Comparison of ENCODE assay signal across 8 mouse cellular contexts in the genomic region with DNA sequence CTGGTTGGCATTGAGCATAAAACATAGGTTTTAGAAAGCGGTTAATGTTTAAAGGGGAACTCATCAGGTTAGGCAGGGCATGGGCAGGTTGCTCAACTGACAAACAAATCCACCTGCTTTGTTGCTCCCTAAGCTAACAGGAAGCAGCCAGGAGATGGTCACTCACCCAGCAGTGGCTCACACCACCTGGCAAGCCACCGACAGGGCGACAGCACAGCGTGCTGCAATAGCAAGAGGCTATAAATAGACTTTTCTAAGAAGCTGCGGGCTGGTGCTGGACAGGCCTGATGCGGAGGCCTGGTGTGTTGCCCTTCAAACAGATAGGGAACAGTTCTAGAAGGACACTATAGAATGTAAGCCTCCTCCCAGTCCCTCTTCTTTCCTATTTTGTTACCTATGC.
DNase-seq lines count a peak whose midpoint lies in the region; ATAC-seq and TF ChIP-seq lines count a peak whose summit lies in the region.

No protein-coding gene starts in this region.

- TF ChIP-seq EP300 in stomach, postnatal 0 days (optimal IDR thresholded peaks at IDR 0.05), result no peak

- TF ChIP-seq CTCF in kidney, adult 2 months (conservative IDR thresholded peaks at IDR 0.05; ENCODE audit: insufficient read depth, insufficient read length, low read depth, low read length), result no peak
- TF ChIP-seq CTCF in stomach, postnatal 0 days (IDR thresholded peaks at IDR 0.05; ENCODE audit: low read depth), result no peak

- no peak; the same call in 1 of the 2 replicates for ATAC-seq in heart, embryonic 13.5 days (ENCODE audit: extremely low read depth, insufficient number of reproducible peaks, low FRiP score, low TSS enrichment)
- ATAC-seq in liver, embryonic 11.5 days (replicated peaks; ENCODE audit: low FRiP score), result peak; percentile 51
- ATAC-seq in stomach, postnatal 0 days (ENCODE audit: low FRiP score, low TSS enrichment), result peak; percentile 78
- no peak for ATAC-seq in monocyte, adult 5-6 weeks (replicated peaks; ENCODE audit: insufficient number of reproducible peaks, low FRiP score, low TSS enrichment, poor library complexity, severe bottlenecking)

- H3K4me1 ChIP-seq in kidney, adult 2 months (ENCODE audit: control insufficient read depth, insufficient read depth, low read length), result no peaks in the 10 kb centered on the region
- H3K4me1 ChIP-seq in heart, embryonic 13.5 days, result peaks cover 38% of the 10 kb centered on the region
- peaks cover 11% of the 10 kb centered on the region for H3K4me1 ChIP-seq in liver, embryonic 11.5 days (replicated peaks; ENCODE audit: control insufficient read depth, insufficient read depth, low read length)
- 0 out of 2 replicates have a peak, but pooled peaks cover 7% of the 10 kb centered on the region for H3K4me1 ChIP-seq in stomach, postnatal 0 days (replicated peaks; ENCODE audit: control insufficient read depth, insufficient read depth)

- DNase-seq in kidney, adult 2 months, result peak; percentile 7
- no peak for DNase-seq in kidney, postnatal 14 days
- DNase-seq in liver, embryonic 11.5 days (ENCODE audit: low spot score), result no peak
- peak; percentile 64 for DNase-seq in stomach, postnatal 0 days (ENCODE audit: low spot score)
- DNase-seq in T-cell, adult 2 months (ENCODE audit: low spot score), result no peak
- DNase-seq in right cerebral cortex, postnatal 10 days (ENCODE audit: low spot score in 2 of 2), result no peak

- no peak overlapping the region for H3K4me3 ChIP-seq in kidney, adult 2 months (ENCODE audit: insufficient read depth, low read depth, low read length)
- no peak overlapping the region for H3K4me3 ChIP-seq in heart, embryonic 13.5 days
- H3K4me3 ChIP-seq in liver, embryonic 11.5 days (ENCODE audit: low read depth, low read length), result no peak overlapping the region
- no peak overlapping the region for H3K4me3 ChIP-seq in stomach, postnatal 0 days (ENCODE audit: low read depth, low read length)

- 38% methylated on average over 6 of the region's 6 CpGs for WGBS in kidney, adult 2 months
- WGBS in heart, embryonic 13.5 days, result 29% methylated on average over 6 of the region's 6 CpGs
- 24% methylated on average over 6 of the region's 6 CpGs for WGBS in liver, embryonic 11.5 days
- 31% methylated on average over 6 of the region's 6 CpGs for WGBS in stomach, postnatal 0 days

- no peak overlapping the region for H3K27ac ChIP-seq in kidney, adult 2 months (ENCODE audit: insufficient read depth, low read depth, low read length)
- H3K27ac ChIP-seq in heart, embryonic 13.5 days (replicated peaks), result peak overlapping the region; percentile 81
- peak overlapping the region; percentile 43; the same call in 1 of the 2 replicates for H3K27ac ChIP-seq in liver, embryonic 11.5 days (ENCODE audit: low read depth, low read length)
- peak overlapping the region; percentile 31 for H3K27ac ChIP-seq in stomach, postnatal 0 days (replicated peaks)

- no peaks in the 10 kb centered on the region for H3K36me3 ChIP-seq in kidney, adult 2 months (ENCODE audit: control insufficient read depth, insufficient read depth, low read length)
- H3K36me3 ChIP-seq in heart, embryonic 13.5 days, result no peaks in the 10 kb centered on the region
- H3K36me3 ChIP-seq in liver, embryonic 11.5 days (ENCODE audit: control insufficient read depth, insufficient read depth, low read length), result no peaks in the 10 kb centered on the region
- no peaks in the 10 kb centered on the region for H3K36me3 ChIP-seq in stomach, postnatal 0 days (ENCODE audit: control insufficient read depth, insufficient read depth, low read length)

- H3K9me3 ChIP-seq in heart, embryonic 13.5 days, result no peaks in the 10 kb centered on the region
- H3K9me3 ChIP-seq in liver, embryonic 11.5 days (ENCODE audit: control insufficient read depth, low read length), result no peaks in the 10 kb centered on the region
- H3K9me3 ChIP-seq in stomach, postnatal 0 days (ENCODE audit: control insufficient read depth, low read length), result no peaks in the 10 kb centered on the region

- peak overlapping the region; percentile 69; the same call in 1 of the 2 replicates for H3K9ac ChIP-seq in heart, embryonic 13.5 days
- no peak overlapping the region for H3K9ac ChIP-seq in liver, embryonic 11.5 days (ENCODE audit: low read depth, low read length)
- H3K9ac ChIP-seq in stomach, postnatal 0 days (ENCODE audit: low read length), result no peak overlapping the region

- peak overlapping the region; percentile 60 for H3K4me2 ChIP-seq in heart, embryonic 13.5 days
- H3K4me2 ChIP-seq in liver, embryonic 11.5 days, result peak overlapping the region; percentile 49
- H3K4me2 ChIP-seq in stomach, postnatal 0 days (replicated peaks; ENCODE audit: low read depth), result no peak overlapping the region

- H3K27me3 ChIP-seq in kidney, adult 2 months (replicated peaks; ENCODE audit: control insufficient read depth, insufficient read depth, low read length), result no peaks in the 10 kb centered on the region
- no peaks in the 10 kb centered on the region for H3K27me3 ChIP-seq in heart, embryonic 13.5 days (replicated peaks)
- no peaks in the 10 kb centered on the region for H3K27me3 ChIP-seq in liver, embryonic 11.5 days (replicated peaks; ENCODE audit: control insufficient read depth, insufficient read depth, low read length)
- H3K27me3 ChIP-seq in stomach, postnatal 0 days (ENCODE audit: control insufficient read depth, insufficient read depth, low read length), result no peaks in the 10 kb centered on the region

- no peak for TF ChIP-seq POLR2A in kidney, adult 2 months (IDR thresholded peaks at IDR 0.05; ENCODE audit: low read depth, low read length)

Comparison
In these comparisons a context has a peak if more than half of its experiments do, and no peak if none do; other contexts are left out.
1. DNase-seq: peak in kidney, adult 2 months (single experiment) and stomach, postnatal 0 days (single experiment); none in kidney, postnatal 14 days (single experiment), liver, embryonic 11.5 days (single experiment), T-cell, adult 2 months (single experiment) and right cerebral cortex, postnatal 10 days (0 of 2).
2. ATAC-seq: peak in liver, embryonic 11.5 days (single experiment) and stomach, postnatal 0 days (single experiment); none in heart, embryonic 13.5 days (single experiment) and monocyte, adult 5-6 weeks (single experiment).